Mouse (Mus musculus) ES-E14 (cell line): ENCODE data around the gene Stox2. TPM values are rescaled to one million over a fixed set of nuclear protein-coding genes. Genes with fewer than 3 reads are reported as not detected.

Experiments used
- DNase-seq: peaks from one replicate; pipeline ENCODE4 v3.0.0-alpha.2; 2013; ENCODE audit warnings: low read depth, low spot score
- H3K27ac ChIP-seq: 2 replicates; pipeline ENCODE4 v1.5.1; 2012; ENCODE audit warnings: low read depth, mild to moderate bottlenecking, low read length, moderate library complexity, mixed read lengths; ENCODE audit not compliant: poor library complexity, insufficient read depth, severe bottlenecking
- H3K36me3 ChIP-seq: 2 replicates; pipeline ENCODE4 v1.6.1; 2012; ENCODE audit warnings: mild to moderate bottlenecking, low read length, moderate library complexity, mixed read lengths; ENCODE audit not compliant: control insufficient read depth, poor library complexity, insufficient read depth, severe bottlenecking
- H3K4me1 ChIP-seq, 2 experiments: fragments of 150-350 bp in 1 of 2; sonication (generic) in 1 of 2; 2 replicates each; pipeline ENCODE4 v1.6.1; 2012; ENCODE audit warnings: low read length in 2 of 2, mild to moderate bottlenecking in 1 of 2, mixed read lengths in 1 of 2; ENCODE audit not compliant: control insufficient read depth in 2 of 2, insufficient read depth in 2 of 2, poor library complexity in 1 of 2
- H3K4me3 ChIP-seq, 2 experiments: fragments of 150-350 bp in 1 of 2; sonication (generic) in 1 of 2; 2 replicates each; pipeline ENCODE4 v1.5.1; 2012; ENCODE audit warnings: low read length in 2 of 2, low read depth in 1 of 2, mild to moderate bottlenecking in 1 of 2, mixed read lengths in 1 of 2; ENCODE audit not compliant: insufficient read depth in 1 of 2, poor library complexity in 1 of 2, severe bottlenecking in 1 of 2
- H3K9ac ChIP-seq: 2 replicates; pipeline ENCODE4 v1.6.1; 2012; ENCODE audit warnings: low read depth, mild to moderate bottlenecking, low read length, mixed read lengths; ENCODE audit not compliant: poor library complexity, insufficient read depth, severe bottlenecking
- H3K9me3 ChIP-seq: fragments of 150-350 bp; sonication (generic); 2 replicates; pipeline ENCODE4 v1.6.1; 2012; ENCODE audit warnings: low read depth, mild to moderate bottlenecking, low read length; ENCODE audit not compliant: control insufficient read depth, insufficient read depth
- CHD2 ChIP-seq: IDR thresholded peaks from 2 replicates; pipeline ENCODE4 v1.6.1; 2014; ENCODE audit warnings: mild to moderate bottlenecking, low read depth, low read length, inconsistent platforms
- HCFC1 ChIP-seq: IDR thresholded peaks from 2 replicates; pipeline ENCODE4 v1.6.1; 2012; ENCODE audit warnings: low read length, inconsistent platforms, borderline replicate concordance; ENCODE audit not compliant: insufficient read depth
- MAFK ChIP-seq: IDR thresholded peaks from 2 replicates; pipeline ENCODE4 v1.6.1; 2014; ENCODE audit warnings: mild to moderate bottlenecking, low read depth, low read length, inconsistent platforms; ENCODE audit not compliant: insufficient read depth
- ZC3H11A ChIP-seq: IDR thresholded peaks from 2 replicates; pipeline ENCODE4 v1.6.1; 2012; ENCODE audit warnings: low read depth, mild to moderate bottlenecking, inconsistent platforms, low read length, borderline replicate concordance
- ZNF384 ChIP-seq: IDR thresholded peaks from 2 replicates; pipeline ENCODE4 v1.6.1; 2012; ENCODE audit warnings: low read depth, low read length, inconsistent platforms
- in situ Hi-C, 2 experiments: fragments of 600-800 bp; cut with MboI; formaldehyde crosslinking; loops; one replicate each; pipeline ENCODE4 v1.15.1; 2025; ENCODE audit warnings: low sequenced_read_pairs in 2 of 2, inconsistent platforms in 1 of 2; ENCODE audit not compliant: unreplicated experiment in 2 of 2
- total RNA-seq: library from RNA; depleted of rRNA; stranded (reverse); fragments of 300-350 nt; gene quantifications from 2 replicates; pipeline ENCODE4 v1.2.3, GENCODE M21; 2012

The Stox2 gene
- total RNA-seq, 1 experiment, result 6.8 TPM

GRCm38 (mm10) chr8:47412696-47413523 is 33.3 kb downstream of the Stox2 start:
- H3K4me1 ChIP-seq, result no peaks in the 10 kb centered on the region
- in situ Hi-C loops, result no loop called here
- peak; percentile 29 for DNase-seq
- TF ChIP-seq MAFK, result no peak
- no peak for TF ChIP-seq CHD2
- TF ChIP-seq HCFC1, result no peak
- TF ChIP-seq ZNF384, result no peak
- no peak for TF ChIP-seq ZC3H11A
- H3K36me3 ChIP-seq, result no peaks in the 10 kb centered on the region
- H3K4me3 ChIP-seq, result peak overlapping the region; percentile 81 to 83
- H3K9me3 ChIP-seq, result no peaks in the 10 kb centered on the region
- H3K9ac ChIP-seq, result peak overlapping the region; percentile 54
- no peak overlapping the region for H3K27ac ChIP-seq

GRCm38 (mm10) chr8:47411994-47412695 is 34.0 kb downstream of the Stox2 start:
- H3K4me3 ChIP-seq, result peak overlapping the region; percentile 81 to 83
- no peaks in the 10 kb centered on the region for H3K4me1 ChIP-seq
- peak overlapping the region; percentile 54; the same call in 1 of the 2 replicates for H3K9ac ChIP-seq
- H3K27ac ChIP-seq, result no peak overlapping the region
- H3K9me3 ChIP-seq, result no peaks in the 10 kb centered on the region
- H3K36me3 ChIP-seq, result no peaks in the 10 kb centered on the region
- in situ Hi-C loops, result no loop called here
- TF ChIP-seq HCFC1, result no peak
- TF ChIP-seq ZNF384, result no peak
- no peak for TF ChIP-seq ZC3H11A
- TF ChIP-seq MAFK, result no peak
- DNase-seq, result peak; percentile 25

- Histone ChIP-seq H3K4me1 (no peaks in the 10 kb centered on the region), H3K27ac (no peak overlapping the region), H3K36me3 (no peaks in the 10 kb centered on the region), H3K9ac (no peak overlapping the region), H3K9me3 (no peaks in the 10 kb centered on the region), H3K4me3 (no peak overlapping the region)
- no peak for TF ChIP-seq HCFC1
- TF ChIP-seq ZC3H11A, result no peak
- no peak for TF ChIP-seq CHD2
- TF ChIP-seq ZNF384, result no peak
- no peak for TF ChIP-seq MAFK
- in situ Hi-C loops, result no loop called here
- no peak for DNase-seq
Measured at GRCm38 (mm10) chr8:47411321-47411720, 34.8 kb downstream of the Stox2 start.

GRCm38 (mm10) chr8:47409061-47409460 is 37.1 kb downstream of the Stox2 start:
- TF ChIP-seq ZC3H11A (no peak), ZNF384 (no peak), CHD2 (no peak), MAFK (no peak), HCFC1 (no peak)
- no peak overlapping the region for H3K9ac ChIP-seq
- no peaks in the 10 kb centered on the region for H3K36me3 ChIP-seq
- H3K27ac ChIP-seq, result no peak overlapping the region
- no peaks in the 10 kb centered on the region for H3K9me3 ChIP-seq
- no peak for DNase-seq
- no peaks in the 10 kb centered on the region; a peak in 1 of 4 replicates for H3K4me1 ChIP-seq
- peak overlapping the region; percentile 16 to 17; a peak in 2 of 4 replicates for H3K4me3 ChIP-seq
- in situ Hi-C loops, result no loop called here
